Mouse (Mus musculus) lung, adult 2 months (tissue): ENCODE measurements at regions not wholly inside any gene's neighbourhood (a gene's known extent, or its start where the extent isn't known, plus 50 kb on each side); places are given as distances from the start of the nearest gene placed in this dataset.

ENCODE experiments used
- CTCF ChIP-seq: fragments of 200-500 bp; IDR thresholded peaks from 2 replicates; pipeline ENCODE4 v1.5.1; 2011; ENCODE audit warnings: mild to moderate bottlenecking, low read length, control low read depth; ENCODE audit not compliant: insufficient read depth
- POLR2A ChIP-seq: fragments of 200-500 bp; IDR thresholded peaks from 2 replicates; pipeline ENCODE4 v1.6.1; 2011; ENCODE audit warnings: low read depth, mild to moderate bottlenecking, control low read depth, low read length, borderline replicate concordance; ENCODE audit errors: extremely low read depth

DNA sequence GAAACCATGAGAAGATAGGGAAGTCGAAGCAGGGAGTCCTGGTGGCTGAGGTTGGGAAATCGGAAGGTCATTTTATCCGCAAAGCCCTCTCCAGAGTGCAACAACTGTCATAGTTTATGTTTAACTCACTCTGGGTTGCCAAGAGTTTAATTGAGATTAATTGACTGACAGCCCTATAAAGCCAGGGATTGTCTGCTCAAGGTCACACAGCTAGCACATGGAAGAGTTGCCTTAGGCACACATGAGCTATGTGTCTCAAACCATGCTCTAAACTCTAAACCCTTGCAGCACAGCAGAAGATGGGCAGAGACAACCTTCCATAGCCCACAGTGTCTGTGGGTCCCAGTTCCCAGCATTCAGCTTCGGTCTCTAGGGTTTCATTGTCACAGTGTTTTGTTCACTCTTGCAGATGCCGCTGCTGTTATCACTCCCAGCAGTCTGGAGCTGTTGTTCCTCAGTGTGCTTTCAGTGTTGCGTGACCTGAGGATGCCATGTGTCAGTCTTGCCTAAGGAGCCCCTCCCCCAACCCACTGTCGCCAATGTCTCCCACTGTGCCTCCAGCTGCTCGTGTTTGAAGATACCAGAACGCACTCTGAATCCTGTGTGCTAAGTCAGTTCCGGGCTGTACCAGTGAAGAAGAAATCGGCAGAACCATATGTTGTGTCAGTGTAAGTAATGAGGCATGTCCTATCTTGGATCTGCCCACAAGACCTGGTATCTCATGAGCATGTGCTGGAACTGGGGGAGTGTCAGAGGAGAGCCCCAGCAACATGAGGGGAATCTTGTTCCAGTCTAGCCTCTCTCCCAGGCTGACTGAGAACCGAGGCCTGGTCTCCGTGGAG lies 179.5 kb upstream of the Klf4 start:
- no peak for TF ChIP-seq CTCF
- TF ChIP-seq POLR2A = no peak
